Mouse (Mus musculus) mouse embryonic stem cell (cell line): ENCODE measurements around the gene Shd.

Source experiments
- in situ Hi-C, 2 experiments: fragments of 300-500 bp; cut with MboI; formaldehyde crosslinking; loops; 1 replicate in 1 of 2; 3 replicates in 1 of 2; pipeline ENCODE4 v1.14.3; 2019 to 2020; ENCODE audit warnings: low sequenced_read_pairs in 2 of 2, low pct_unique_long_range_greater_than_20kb in 1 of 2, mixed read lengths in 1 of 2; ENCODE audit not compliant: unreplicated experiment in 1 of 2

Gene Shd

GRCm38 (mm10) chr17:56018347-56019131 is 48.3 kb downstream of the Shd start:
- in situ Hi-C loops: no loop called here

- in situ Hi-C loops: no loop called here
Measured at GRCm38 (mm10) chr17:56020400-56021084, 50.3 kb downstream of the Shd start.

GRCm38 (mm10) chr17:56021161-56021910 is 51.1 kb downstream of the Shd start:
- in situ Hi-C loops: no loop called here

GRCm38 (mm10) chr17:56022131-56022988 is 52.1 kb downstream of the Shd start:
- in situ Hi-C loops: no loop called here

GRCm38 (mm10) chr17:56022989-56023290 is 52.7 kb downstream of the Shd start:
- in situ Hi-C loops: no loop called here

GRCm38 (mm10) chr17:56023386-56023785 is 53.1 kb downstream of the Shd start:
- in situ Hi-C loops: no loop called here

- in situ Hi-C loops: no loop called here
Measured at GRCm38 (mm10) chr17:56024476-56024875, 54.2 kb downstream of the Shd start.

- in situ Hi-C loops: no loop called here
Measured at GRCm38 (mm10) chr17:56024931-56025330, 54.7 kb downstream of the Shd start.
